Mouse (Mus musculus) lung, embryonic 14.5 days (tissue): ENCODE measurements at regions not wholly inside any gene's neighbourhood (a gene's known extent, or its start where the extent isn't known, plus 50 kb on each side); places are given as distances from the start of the nearest gene placed in this dataset.

ENCODE experiments used
- ATAC-seq: fragments of 200-750 bp; cut with Nextera tagmentation; 2 replicates; pipeline ENCODE4 v1.8.0; 2017; ENCODE audit warnings: mild to moderate bottlenecking, moderate TSS enrichment, moderate library complexity; ENCODE audit not compliant: insufficient read depth
- DNase-seq: peaks from one replicate; pipeline ENCODE4 v3.0.0-alpha.2; 2015
- H3K27ac ChIP-seq: fragments of 300-500 bp; sonication (generic); 2 replicates; pipeline ENCODE4 v1.5.1; 2014; ENCODE audit warnings: low read depth, mild to moderate bottlenecking, moderate library complexity
- H3K27me3 ChIP-seq: fragments of 300-500 bp; sonication (generic); 2 replicates; pipeline ENCODE4 v1.6.1; 2014; ENCODE audit warnings: low read length, control low read depth; ENCODE audit not compliant: insufficient read depth
- H3K36me3 ChIP-seq: fragments of 300-500 bp; sonication (generic); 2 replicates; pipeline ENCODE4 v1.6.1; 2014; ENCODE audit warnings: control low read depth; ENCODE audit not compliant: insufficient read depth
- H3K4me1 ChIP-seq: fragments of 300-500 bp; sonication (generic); 2 replicates; pipeline ENCODE4 v1.6.1; 2014; ENCODE audit warnings: antibody characterized with exemption, control low read depth; ENCODE audit not compliant: insufficient read depth
- H3K4me2 ChIP-seq: fragments of 300-500 bp; sonication (generic); 2 replicates; pipeline ENCODE4 v1.6.1; 2014; ENCODE audit warnings: mild to moderate bottlenecking
- H3K4me3 ChIP-seq: fragments of 300-500 bp; sonication (generic); 2 replicates; pipeline ENCODE4 v1.5.1; 2014; ENCODE audit warnings: low read depth, low read length
- H3K9ac ChIP-seq: fragments of 300-500 bp; sonication (generic); 2 replicates; pipeline ENCODE4 v1.6.1; 2014
- H3K9me3 ChIP-seq: fragments of 300-500 bp; sonication (generic); 2 replicates; pipeline ENCODE4 v1.6.1; 2016; ENCODE audit warnings: low read depth, low read length, control low read depth
- CTCF ChIP-seq: IDR thresholded peaks from 2 replicates; pipeline ENCODE4 v1.5.1; 2016; ENCODE audit warnings: antibody characterized with exemption, low read depth
- WGBS: fragments of 180-500 bp; shearing (Covaris S2); extraction: QIAGEN DNeasy Blood & Tissue Kit; methylation state at CpG from one replicate; pipeline ENCODE4 v1.1.7; 2014; 5-methylcytosine and 5-hydroxymethylcytosine counted together

DNA sequence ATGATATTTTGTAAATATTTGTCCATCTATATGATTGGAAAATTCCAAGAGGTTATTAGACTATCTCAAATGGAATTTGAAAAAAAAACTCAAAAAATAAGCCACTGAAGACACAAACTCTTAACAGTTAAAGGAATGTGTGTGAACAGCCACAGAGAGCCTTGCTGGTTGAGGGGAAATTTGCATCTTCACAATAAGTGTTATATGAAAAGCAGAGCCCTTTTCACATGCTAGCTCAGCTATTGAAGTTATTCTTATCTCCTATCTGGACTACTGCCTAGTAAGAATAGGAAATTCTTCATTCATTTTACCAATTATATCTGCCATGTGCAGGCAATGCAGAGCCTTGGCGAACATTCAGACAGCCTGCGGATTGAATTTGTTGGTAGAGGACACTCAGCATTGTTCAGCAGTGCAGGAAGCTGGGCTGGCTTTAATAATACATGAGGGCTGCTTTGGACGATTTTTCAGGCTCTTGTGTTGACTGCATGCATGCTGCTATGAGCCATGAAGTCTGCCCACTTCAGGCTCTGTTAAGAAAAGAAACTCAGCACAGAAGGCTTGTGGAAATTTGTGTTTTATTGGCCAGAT, 86.1 kb upstream of the Robo1 start:
- H3K4me3 ChIP-seq = no peak overlapping the region
- H3K9ac ChIP-seq = no peak overlapping the region
- no peak for TF ChIP-seq CTCF
- peak overlapping the region; percentile 43; the same call in 1 of the 2 replicates for H3K27ac ChIP-seq
- DNase-seq (peak; percentile 72), ATAC-seq (peak; percentile 61)
- no peak overlapping the region for H3K4me2 ChIP-seq
- H3K4me1 ChIP-seq = no peaks in the 10 kb centered on the region
- no peaks in the 10 kb centered on the region for H3K9me3 ChIP-seq
- 45% methylated on average over 3 of the region's 3 CpGs for WGBS
- H3K36me3 ChIP-seq = no peaks in the 10 kb centered on the region
- H3K27me3 ChIP-seq = no peaks in the 10 kb centered on the region

DNA sequence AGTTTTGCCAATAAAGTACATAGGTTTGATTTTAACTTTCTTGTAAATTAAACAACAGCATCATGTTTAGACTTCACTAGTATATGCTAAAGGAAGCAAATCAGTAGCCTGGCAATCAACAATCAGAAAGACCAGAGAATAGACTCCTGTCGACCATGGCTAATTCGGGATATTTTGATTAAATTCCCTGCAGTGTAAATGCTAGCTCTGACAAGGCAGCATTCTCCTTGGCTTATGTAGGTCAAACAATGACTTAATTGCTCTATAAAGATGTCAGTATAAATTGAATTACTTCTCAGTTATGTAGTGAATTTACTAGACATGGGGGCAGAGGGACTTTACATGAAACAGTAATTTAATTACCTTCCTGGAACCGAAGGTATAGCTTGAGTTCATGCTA, 84.2 kb upstream of the Robo1 start:
- WGBS = 69% methylated on average over 3 of the region's 3 CpGs
- DNase-seq (no peak), ATAC-seq (no peak)
- Histone ChIP-seq H3K27ac (no peak overlapping the region), H3K9ac (no peak overlapping the region), H3K27me3 (no peaks in the 10 kb centered on the region), H3K36me3 (no peaks in the 10 kb centered on the region), H3K4me2 (no peak overlapping the region), H3K4me1 (no peaks in the 10 kb centered on the region), H3K4me3 (no peak overlapping the region), H3K9me3 (no peaks in the 10 kb centered on the region)
- no peak for TF ChIP-seq CTCF

DNA sequence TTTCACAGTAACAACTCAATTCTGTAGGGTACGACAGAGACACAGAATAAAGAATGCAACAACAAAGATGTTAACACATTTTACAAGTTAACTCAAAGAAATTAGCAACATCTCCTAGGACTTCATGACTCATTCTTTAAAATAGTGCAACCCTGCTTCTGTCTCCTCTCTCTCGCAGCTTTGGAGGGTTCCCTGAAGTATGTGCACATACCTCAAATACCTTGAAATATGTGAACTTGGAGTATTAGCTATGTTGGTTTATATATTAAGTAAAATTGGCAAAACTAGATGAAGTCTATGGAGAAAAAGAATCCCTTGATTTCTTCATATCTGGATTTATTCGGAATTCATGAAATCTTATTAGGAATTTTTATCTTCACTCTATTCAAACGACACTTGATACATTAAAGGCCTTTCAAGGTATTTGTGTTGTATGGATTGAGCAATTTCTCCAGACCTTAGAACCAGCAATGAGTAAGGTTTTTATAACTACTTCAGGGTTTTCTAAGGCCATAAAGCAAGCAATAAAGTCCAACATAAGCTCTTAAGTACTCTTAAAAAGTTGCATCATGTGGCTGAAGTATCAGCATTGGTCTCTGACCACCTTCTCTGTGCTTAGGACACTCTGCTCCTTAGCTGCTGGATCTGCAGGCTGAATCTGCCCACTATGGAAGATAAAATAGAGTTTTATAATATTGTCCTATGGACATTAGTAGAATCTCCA, 82.8 kb upstream of the Robo1 start:
- WGBS = 67% methylated on average over 4 of the region's 4 CpGs
- Histone ChIP-seq H3K27me3 (no peaks in the 10 kb centered on the region), H3K9ac (no peak overlapping the region), H3K4me2 (no peak overlapping the region), H3K27ac (no peak overlapping the region), H3K4me3 (no peak overlapping the region), H3K4me1 (no peaks in the 10 kb centered on the region), H3K36me3 (no peaks in the 10 kb centered on the region), H3K9me3 (no peaks in the 10 kb centered on the region)
- ATAC-seq (peak; percentile 78; the same call in 1 of the 2 replicates), DNase-seq (no peak)
- no peak for TF ChIP-seq CTCF

DNA sequence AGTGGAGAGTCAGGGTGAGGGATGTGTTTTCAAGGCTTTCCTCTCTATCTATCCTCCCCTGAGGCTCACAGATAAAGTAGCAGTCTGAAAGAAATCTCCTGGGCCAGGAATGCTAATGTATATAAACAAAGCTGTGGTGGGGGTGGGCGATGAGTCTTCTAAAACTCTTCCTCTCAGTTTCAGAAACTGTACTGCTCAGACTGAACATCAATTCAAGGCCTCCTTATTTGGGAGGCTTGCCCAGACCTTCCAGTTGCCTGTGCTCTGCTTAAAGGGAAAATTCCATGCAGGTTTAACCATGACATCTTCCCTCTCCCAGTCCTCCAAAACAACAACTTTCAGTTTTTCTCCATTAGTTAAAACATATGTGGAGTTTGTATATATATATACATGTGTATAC, 73.7 kb upstream of the Robo1 start:
- WGBS = 11% methylated on average over 1 of the region's 1 CpGs
- H3K4me2 ChIP-seq = no peak overlapping the region
- TF ChIP-seq CTCF = no peak
- peak; percentile 51 for DNase-seq
- H3K4me1 ChIP-seq = no peaks in the 10 kb centered on the region; the same call in 1 of the 2 replicates
- no peaks in the 10 kb centered on the region for H3K36me3 ChIP-seq
- no peak overlapping the region for H3K27ac ChIP-seq
- ATAC-seq = peak; percentile 75; the same call in 1 of the 2 replicates
- no peaks in the 10 kb centered on the region for H3K27me3 ChIP-seq
- no peaks in the 10 kb centered on the region for H3K9me3 ChIP-seq
- no peak overlapping the region for H3K4me3 ChIP-seq
- H3K9ac ChIP-seq = no peak overlapping the region

DNA sequence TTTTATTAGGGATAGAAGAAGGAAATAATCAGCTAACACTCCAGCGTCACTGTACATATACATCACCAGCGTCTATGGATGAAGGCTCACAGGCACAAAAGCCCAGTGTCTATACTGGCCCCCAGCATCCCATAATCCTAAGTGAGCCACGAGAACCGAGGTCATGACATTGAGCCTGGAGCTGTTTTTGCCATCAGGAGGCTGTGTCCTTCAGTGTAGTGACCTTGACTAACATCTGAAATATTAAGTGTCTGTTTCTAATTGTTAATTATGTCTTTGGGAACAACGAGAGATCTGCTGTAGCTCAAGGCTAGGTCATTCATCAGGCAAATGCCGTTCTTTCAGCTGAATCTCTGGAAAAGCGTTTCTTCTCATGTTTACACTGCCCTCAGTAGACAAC, 68.5 kb upstream of the Robo1 start:
- Histone ChIP-seq H3K27ac (no peak overlapping the region), H3K4me2 (no peak overlapping the region), H3K27me3 (no peaks in the 10 kb centered on the region), H3K9me3 (no peaks in the 10 kb centered on the region), H3K4me1 (no peaks in the 10 kb centered on the region), H3K36me3 (no peaks in the 10 kb centered on the region), H3K4me3 (no peak overlapping the region), H3K9ac (no peak overlapping the region)
- WGBS = 51% methylated on average over 7 of the region's 7 CpGs
- no peak for TF ChIP-seq CTCF
- DNase-seq = no peak
- ATAC-seq = no peak

DNA sequence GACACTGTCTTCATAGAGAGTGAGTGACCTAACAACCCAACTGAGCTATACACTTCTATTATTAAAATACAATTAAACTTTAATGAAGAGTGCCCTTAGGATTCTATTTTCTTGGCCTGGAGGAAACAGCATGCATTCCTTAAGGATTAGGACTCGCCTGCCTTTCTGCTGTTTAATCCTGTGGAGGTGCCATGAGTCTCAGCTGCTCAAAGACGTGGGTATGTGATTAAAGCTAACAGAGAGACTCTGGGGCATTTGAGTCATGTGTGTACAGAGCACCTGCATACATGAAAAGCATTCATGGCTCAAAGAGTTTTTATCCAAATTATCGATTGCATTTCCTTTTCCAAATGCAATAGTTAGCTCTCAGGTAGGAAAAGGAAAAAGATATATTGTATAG, 51.7 kb upstream of the Robo1 start:
- H3K9me3 ChIP-seq = no peaks in the 10 kb centered on the region
- 55% methylated on average over 3 of the region's 3 CpGs for WGBS
- ATAC-seq = no peak

More for the DNA sequence above, 51.7 kb upstream of the Robo1 start:
- H3K27me3 ChIP-seq = no peaks in the 10 kb centered on the region
- no peak overlapping the region for H3K9ac ChIP-seq
- no peak for DNase-seq
- no peak overlapping the region for H3K4me2 ChIP-seq
- H3K36me3 ChIP-seq = no peaks in the 10 kb centered on the region
- TF ChIP-seq CTCF = no peak
- no peak overlapping the region for H3K27ac ChIP-seq
- no peaks in the 10 kb centered on the region for H3K4me1 ChIP-seq
- no peak overlapping the region for H3K4me3 ChIP-seq
